In the genomic region with DNA sequence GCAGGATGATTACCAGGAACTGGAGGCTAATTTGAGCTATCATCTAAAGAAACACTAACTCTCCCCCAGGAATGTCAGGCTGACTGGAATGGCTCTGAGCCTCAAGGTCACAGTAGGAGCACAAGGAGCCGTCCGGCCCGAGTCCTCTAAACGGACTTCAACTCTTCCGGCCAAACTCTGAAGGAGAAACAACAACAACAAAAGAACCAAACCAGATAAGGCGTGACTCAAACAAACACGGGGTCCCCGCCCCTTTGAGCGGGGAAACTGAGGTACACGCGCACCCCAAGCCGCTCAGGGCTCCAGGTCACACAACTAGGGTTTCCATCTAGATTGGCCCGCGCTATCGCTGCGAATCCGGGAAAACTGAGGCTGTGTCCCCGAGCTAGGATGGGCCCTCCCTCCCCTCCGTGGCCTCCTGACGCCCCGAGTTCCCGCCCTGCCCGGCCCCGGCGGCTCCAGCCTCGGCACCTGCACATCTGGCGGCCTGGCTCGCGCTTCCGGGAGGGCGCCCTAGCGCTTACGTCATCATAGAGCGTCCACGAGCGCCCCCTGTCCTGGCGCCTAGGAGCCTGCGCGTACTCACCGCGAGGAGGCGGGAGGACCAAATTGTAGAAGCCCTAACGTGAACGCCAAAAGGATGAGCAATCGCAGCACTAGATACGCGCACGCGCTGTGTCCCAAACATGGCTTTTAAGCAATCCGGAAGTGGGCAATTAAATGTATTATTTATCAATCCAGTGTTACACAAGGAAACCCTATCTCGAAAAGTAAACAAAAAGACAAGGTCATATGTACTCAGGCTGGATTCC, we compare ENCODE assay signal across 8 mouse cellular contexts. TPM values are rescaled to one million over a fixed set of nuclear protein-coding genes. Genes with fewer than 3 reads are reported as not detected.
DNase-seq lines count a peak whose midpoint lies in the region; ATAC-seq and TF ChIP-seq lines count a peak whose summit lies in the region.

No protein-coding gene starts in this region.

- H3K9me3 ChIP-seq in MEL (replicated peaks; ENCODE audit: insufficient read depth, low read length), result no peaks in the 10 kb centered on the region
- H3K9me3 ChIP-seq in hindbrain, embryonic 10.5 days, result no peaks in the 10 kb centered on the region
- no peaks in the 10 kb centered on the region for H3K9me3 ChIP-seq in lung, postnatal 0 days (ENCODE audit: low read length)

- peak overlapping the region; percentile 68 to 84 for H3K4me3 ChIP-seq in MEL (ENCODE audit: control insufficient read depth in 1 of 2, insufficient read depth in 1 of 2, low read depth in 2 of 2, low read length in 2 of 2)
- peak overlapping the region; percentile 70 for H3K4me3 ChIP-seq in cerebellum, adult 2 months (replicated peaks; ENCODE audit: insufficient read depth, low read depth, low read length)
- peak overlapping the region; percentile 68 for H3K4me3 ChIP-seq in hindbrain, embryonic 10.5 days
- H3K4me3 ChIP-seq in lung, postnatal 0 days (ENCODE audit: low read depth, low read length), result peak overlapping the region; percentile 76

- peak in 2 of 3 experiments; percentile 45 to 54; a peak in 4 of 6 replicates for TF ChIP-seq CTCF in MEL (IDR thresholded peaks at IDR 0.05 in 2 of 3, conservative IDR thresholded peaks at IDR 0.05 in 1 of 3; ENCODE audit: control insufficient read depth in 1 of 3, insufficient read depth in 1 of 3, low read depth in 2 of 3, low read length in 3 of 3, poor library complexity in 1 of 3, severe bottlenecking in 1 of 3)
- peak; percentile 35; the same call in 1 of the 2 replicates for TF ChIP-seq CTCF in cerebellum, adult 2 months (IDR thresholded peaks at IDR 0.05; ENCODE audit: borderline replicate concordance, insufficient read depth, low read depth, low read length)
- peak; percentile 86 for TF ChIP-seq CTCF in lung, postnatal 0 days (IDR thresholded peaks at IDR 0.05)

- peaks cover 0 to 16% of the 10 kb centered on the region in 2 experiments; a peak in 3 of 4 replicates for H3K4me1 ChIP-seq in MEL (ENCODE audit: control insufficient read depth in 1 of 2, insufficient read depth in 2 of 2, low read length in 2 of 2)
- 0 out of 2 replicates have a peak, but pooled peaks cover 3% of the 10 kb centered on the region for H3K4me1 ChIP-seq in cerebellum, adult 2 months (ENCODE audit: control insufficient read depth, insufficient read depth, low read length)
- peaks cover 30% of the 10 kb centered on the region for H3K4me1 ChIP-seq in hindbrain, embryonic 10.5 days (replicated peaks)
- H3K4me1 ChIP-seq in lung, postnatal 0 days (ENCODE audit: insufficient read depth, low read depth, low read length), result 0 out of 2 replicates have a peak, but pooled peaks cover 4% of the 10 kb centered on the region

- under 1% methylated on average over 51 of the region's 51 CpGs for WGBS in cerebellum, adult 2 months
- WGBS in hindbrain, embryonic 10.5 days, result under 1% methylated on average over 51 of the region's 51 CpGs
- 0% methylated on average over 51 of the region's 51 CpGs for WGBS in lung, postnatal 0 days

- H3K36me3 ChIP-seq in MEL (ENCODE audit: control insufficient read depth in 1 of 2, insufficient read depth in 2 of 2, low read length in 2 of 2), result peaks cover 0 to 15% of the 10 kb centered on the region in 2 experiments; a peak in 2 of 4 replicates
- peaks cover 22% of the 10 kb centered on the region for H3K36me3 ChIP-seq in hindbrain, embryonic 10.5 days
- H3K36me3 ChIP-seq in lung, postnatal 0 days (ENCODE audit: insufficient read depth, low read length), result no peaks in the 10 kb centered on the region

- TF ChIP-seq EP300 in MEL (IDR thresholded peaks at IDR 0.05; ENCODE audit: low read depth in 1 of 2, low read length in 2 of 2), result peak in 1 of 2 experiments; percentile 54; a peak in 1 of 4 replicates
- TF ChIP-seq EP300 in lung, postnatal 0 days (IDR thresholded peaks at IDR 0.05), result peak; percentile 88

- H3K79me2 ChIP-seq in MEL (ENCODE audit: control insufficient read depth, insufficient read depth, low read length, poor library complexity), result peaks cover 18% of the 10 kb centered on the region

- DNase-seq in MEL (ENCODE audit: low read depth, low spot score), result peak; percentile 99
- DNase-seq in cerebellum, adult 2 months, result peak; percentile 96 to 97
- peak; percentile 97 for DNase-seq in forelimb bud, embryonic 11.5 days (ENCODE audit: low read depth, low spot score)
- DNase-seq in hindbrain, embryonic 10.5 days (ENCODE audit: low spot score), result peak; percentile 95
- DNase-seq in layer of hippocampus, adult 9-11 months, result peak; percentile 97
- DNase-seq in lung, postnatal 0 days (ENCODE audit: low spot score), result peak; percentile 99
- DNase-seq in ovary, postnatal 14 days (ENCODE audit: low spot score), result peak; percentile 94
- peak; percentile 97 for DNase-seq in thymus, postnatal 14 days

- peak overlapping the region; percentile 97 for H3K9ac ChIP-seq in MEL (ENCODE audit: control insufficient read depth, low read depth, low read length, poor library complexity, severe bottlenecking)
- H3K9ac ChIP-seq in lung, postnatal 0 days (replicated peaks; ENCODE audit: low read depth), result peak overlapping the region; percentile 77

- H3K4me2 ChIP-seq in lung, postnatal 0 days (replicated peaks; ENCODE audit: low read depth, low read length), result peak overlapping the region; percentile 65

- peak overlapping the region; percentile 94 for H3K27ac ChIP-seq in MEL (ENCODE audit: control insufficient read depth, low read depth, low read length)
- peak overlapping the region; percentile 52 for H3K27ac ChIP-seq in cerebellum, adult 2 months (ENCODE audit: insufficient read depth, low read length)
- peak overlapping the region; percentile 87 for H3K27ac ChIP-seq in hindbrain, embryonic 10.5 days
- peak overlapping the region; percentile 91 for H3K27ac ChIP-seq in lung, postnatal 0 days (ENCODE audit: low read length)

- no peak for TF ChIP-seq RAD21 in MEL (IDR thresholded peaks at IDR 0.05; ENCODE audit: low read depth, low read length)

- H3K27me3 ChIP-seq in MEL (ENCODE audit: control insufficient read depth in 1 of 2, insufficient read depth in 2 of 2, low read length in 2 of 2), result no peaks in the 10 kb centered on the region
- no peaks in the 10 kb centered on the region for H3K27me3 ChIP-seq in cerebellum, adult 2 months (ENCODE audit: control insufficient read depth, insufficient read depth, low read length)
- no peaks in the 10 kb centered on the region for H3K27me3 ChIP-seq in hindbrain, embryonic 10.5 days (ENCODE audit: insufficient read depth, poor library complexity, severe bottlenecking)
- no peaks in the 10 kb centered on the region for H3K27me3 ChIP-seq in lung, postnatal 0 days (replicated peaks; ENCODE audit: insufficient read depth, low read length)

- ATAC-seq in lung, postnatal 0 days, result peak; percentile 90

- TF ChIP-seq POLR2A in MEL (IDR thresholded peaks at IDR 0.05; ENCODE audit: control insufficient read depth in 1 of 2, insufficient read depth in 1 of 2, low read depth in 1 of 2, low read length in 2 of 2, poor library complexity in 1 of 2), result peak; percentile 61 to 88; a peak in 3 of 4 replicates
- peak; percentile 68 for TF ChIP-seq POLR2A in cerebellum, adult 2 months (IDR thresholded peaks at IDR 0.05; ENCODE audit: borderline replicate concordance, insufficient read depth, low read length)

TF ChIP-seq in MEL, 35 proteins besides CTCF, POLR2A, EP300 and RAD21 (continues in another document):
- peak; percentile 66 for TF ChIP-seq E2F4 (IDR thresholded peaks at IDR 0.05; ENCODE audit: borderline replicate concordance, low read depth, low read length)
- TF ChIP-seq CHD1 (IDR thresholded peaks at IDR 0.05; ENCODE audit: low read depth, low read length), result 0 out of 2 replicates have a peak, but pooled peaks have one; percentile 30
- no peak for TF ChIP-seq UBTF (IDR thresholded peaks at IDR 0.05; ENCODE audit: borderline replicate concordance, insufficient read depth, low read depth, low read length)

RNA-seq across cellular contexts. Expression of a gene that starts 4.7 kb away (rescaled TPM):
- total RNA-seq in MEL (2012; rRNA removed), result 212 and 215 TPM in 2 replicates
- 100 to 1,000 TPM in 1 of 2 experiments, not detected in 1; 349 TPM for polyA plus RNA-seq in MEL (2012; ENCODE audit: insufficient read depth in 1 of 2, insufficient read length in 2 of 2, low read depth in 1 of 2, low replicate concordance in 2 of 2, missing spikeins in 1 of 2)
- polyA plus RNA-seq in cerebellum, adult 2 months (2012; rRNA removed), result 531 and 552 TPM in 2 replicates
- 311 and 360 TPM in 2 replicates for polyA plus RNA-seq in hindbrain, embryonic 10.5 days (2016; fragmentation: Nextera tagmentation; extraction: Ambion mirVana)
- 222 and 228 TPM in 2 replicates for polyA plus RNA-seq in lung, postnatal 0 days (2015; fragmentation: Nextera tagmentation; extraction: Ambion mirVana)

RNA-seq across cellular contexts. Expression of a gene that starts 5.0 kb away (rescaled TPM):
- 49.1 and 54.4 TPM in 2 replicates for total RNA-seq in MEL (2012; rRNA removed)
- 10 to 100 TPM in 1 of 2 experiments, not detected in 1; 77.4 TPM for polyA plus RNA-seq in MEL (2012; ENCODE audit: insufficient read depth in 1 of 2, insufficient read length in 2 of 2, low read depth in 1 of 2, low replicate concordance in 2 of 2, missing spikeins in 1 of 2)
- polyA plus RNA-seq in cerebellum, adult 2 months (2012; rRNA removed), result 63.4 and 65.9 TPM in 2 replicates
- 54.3 and 57.7 TPM in 2 replicates for polyA plus RNA-seq in hindbrain, embryonic 10.5 days (2016; fragmentation: Nextera tagmentation; extraction: Ambion mirVana)
- polyA plus RNA-seq in lung, postnatal 0 days (2015; fragmentation: Nextera tagmentation; extraction: Ambion mirVana), result 56.1 and 62.4 TPM in 2 replicates

RNA-seq across cellular contexts. Expression of a gene that starts 12.2 kb away (rescaled TPM):
- total RNA-seq in MEL (2012; rRNA removed), result 3,582 and 3,633 TPM in 2 replicates
- polyA plus RNA-seq in MEL (2012; ENCODE audit: insufficient read depth in 1 of 2, insufficient read length in 2 of 2, low read depth in 1 of 2, low replicate concordance in 2 of 2, missing spikeins in 1 of 2), result 1,000 to 10,000 TPM in 1 of 2 experiments, not detected in 1; 2,814 TPM
- 920 and 977 TPM in 2 replicates for polyA plus RNA-seq in cerebellum, adult 2 months (2012; rRNA removed)
- 914 and 933 TPM in 2 replicates for polyA plus RNA-seq in hindbrain, embryonic 10.5 days (2016; fragmentation: Nextera tagmentation; extraction: Ambion mirVana)
- polyA plus RNA-seq in lung, postnatal 0 days (2015; fragmentation: Nextera tagmentation; extraction: Ambion mirVana), result 723 and 836 TPM in 2 replicates

RNA-seq across cellular contexts. Expression of a gene that starts 16.2 kb away (rescaled TPM):
- 200 and 204 TPM in 2 replicates for total RNA-seq in MEL (2012; rRNA removed)
- 100 to 1,000 TPM in 1 of 2 experiments, not detected in 1; 145 TPM for polyA plus RNA-seq in MEL (2012; ENCODE audit: insufficient read depth in 1 of 2, insufficient read length in 2 of 2, low read depth in 1 of 2, low replicate concordance in 2 of 2, missing spikeins in 1 of 2)
- 184 and 189 TPM in 2 replicates for polyA plus RNA-seq in cerebellum, adult 2 months (2012; rRNA removed)
- polyA plus RNA-seq in hindbrain, embryonic 10.5 days (2016; fragmentation: Nextera tagmentation; extraction: Ambion mirVana), result 131 and 148 TPM in 2 replicates
- 103 and 117 TPM in 2 replicates for polyA plus RNA-seq in lung, postnatal 0 days (2015; fragmentation: Nextera tagmentation; extraction: Ambion mirVana)

RNA-seq across cellular contexts. Expression of a gene that starts 16.5 kb away (rescaled TPM):
- total RNA-seq in MEL (2012; rRNA removed), result 10.8 and 12.4 TPM in 2 replicates
- polyA plus RNA-seq in MEL (2012; ENCODE audit: insufficient read depth in 1 of 2, insufficient read length in 2 of 2, low read depth in 1 of 2, low replicate concordance in 2 of 2, missing spikeins in 1 of 2), result 10 to 100 TPM in 1 of 2 experiments, not detected in 1; 25.9 TPM
- polyA plus RNA-seq in cerebellum, adult 2 months (2012; rRNA removed), result 27.9 and 29.1 TPM in 2 replicates
- polyA plus RNA-seq in hindbrain, embryonic 10.5 days (2016; fragmentation: Nextera tagmentation; extraction: Ambion mirVana), result 20.5 and 22.4 TPM in 2 replicates
- 11.8 and 13.0 TPM in 2 replicates for polyA plus RNA-seq in lung, postnatal 0 days (2015; fragmentation: Nextera tagmentation; extraction: Ambion mirVana)

Comparison
In these comparisons a context has a peak if more than half of its experiments do, and no peak if none do; other contexts are left out.
1. Peak in every context shown above with its lines: DNase-seq, ATAC-seq, H3K4me3 ChIP-seq and H3K27ac ChIP-seq.
2. CTCF ChIP-seq: peak in every context shown above with its lines; median percentile 86 in lung, postnatal 0 days; 50 in MEL; 35 in cerebellum, adult 2 months.